Mouse (Mus musculus) thymus, postnatal 10 days (tissue): ENCODE data around the gene Cdk5rap2.

Source experiments
- DNase-seq, 2 experiments: peaks; one replicate each; pipeline ENCODE4 v3.0.0; 2021; ENCODE audit warnings: low spot score in 2 of 2

The Cdk5rap2 gene

GRCm38 (mm10) chr4:70353656-70354055, 56.6 kb downstream of the Cdk5rap2 start:
- DNase-seq, result no peak

GRCm38 (mm10) chr4:70335444-70336144, 74.6 kb downstream of the Cdk5rap2 start:
- no peak for DNase-seq

- no peak for DNase-seq
These were observed 75.2 kb downstream of the Cdk5rap2 start for GRCm38 (mm10) chr4:70334995-70335394.

- no peak for DNase-seq
These were observed 77.3 kb downstream of the Cdk5rap2 start for GRCm38 (mm10) chr4:70332981-70333380.

GRCm38 (mm10) chr4:70332576-70332975, 77.7 kb downstream of the Cdk5rap2 start:
- no peak for DNase-seq

GRCm38 (mm10) chr4:70331181-70331580, 79.1 kb downstream of the Cdk5rap2 start:
- peak; percentile 15 to 28 for DNase-seq

- no peak for DNase-seq
These were observed 82.2 kb downstream of the Cdk5rap2 start for GRCm38 (mm10) chr4:70328033-70328432.

- DNase-seq, result no peak
These were observed 82.8 kb downstream of the Cdk5rap2 start for GRCm38 (mm10) chr4:70327436-70327835.

GRCm38 (mm10) chr4:70321586-70321985, 88.7 kb downstream of the Cdk5rap2 start:
- DNase-seq, result no peak

GRCm38 (mm10) chr4:70312170-70312569, 98.1 kb downstream of the Cdk5rap2 start:
- DNase-seq, result no peak

GRCm38 (mm10) chr4:70311530-70311929, 98.7 kb downstream of the Cdk5rap2 start:
- no peak for DNase-seq

GRCm38 (mm10) chr4:70307230-70307629, 103.0 kb downstream of the Cdk5rap2 start:
- DNase-seq, result peak; percentile 33 to 61

GRCm38 (mm10) chr4:70303870-70304269, 106.4 kb downstream of the Cdk5rap2 start:
- no peak for DNase-seq

- DNase-seq, result no peak
These were observed 109.1 kb downstream of the Cdk5rap2 start for GRCm38 (mm10) chr4:70301187-70301586.

- no peak for DNase-seq
These were observed 120.9 kb downstream of the Cdk5rap2 start for GRCm38 (mm10) chr4:70289361-70289760.

- DNase-seq, result no peak
These were observed 127.1 kb downstream of the Cdk5rap2 start for GRCm38 (mm10) chr4:70283163-70283562.

GRCm38 (mm10) chr4:70278882-70279281, 131.4 kb downstream of the Cdk5rap2 start:
- no peak for DNase-seq

- no peak for DNase-seq
These were observed 132.2 kb downstream of the Cdk5rap2 start for GRCm38 (mm10) chr4:70278057-70278456.

- DNase-seq, result no peak
These were observed 137.3 kb downstream of the Cdk5rap2 start for GRCm38 (mm10) chr4:70272943-70273342.

- no peak for DNase-seq
These were observed 137.7 kb downstream of the Cdk5rap2 start for GRCm38 (mm10) chr4:70272527-70272926.

- DNase-seq, result no peak
These were observed 142.9 kb downstream of the Cdk5rap2 start for GRCm38 (mm10) chr4:70267213-70267906.

- DNase-seq, result peak; percentile 13 to 59
These were observed 145.0 kb downstream of the Cdk5rap2 start for GRCm38 (mm10) chr4:70265248-70265647.

GRCm38 (mm10) chr4:70262850-70263249, 147.4 kb downstream of the Cdk5rap2 start:
- DNase-seq, result no peak
